Mouse (Mus musculus): ENCODE measurements around the gene Ppm1l. TPM values are rescaled to one million over a fixed set of nuclear protein-coding genes. Genes with fewer than 3 reads are reported as not detected.
"Not testable (repeated sequence)": the region's sequence is repeated elsewhere in the genome, so short reads cannot be mapped to it uniquely, and the experiment has no call there.

Gene Ppm1l
- polyA plus RNA-seq, 1 experiment from 2014 or later: 23.3 TPM

DNA sequence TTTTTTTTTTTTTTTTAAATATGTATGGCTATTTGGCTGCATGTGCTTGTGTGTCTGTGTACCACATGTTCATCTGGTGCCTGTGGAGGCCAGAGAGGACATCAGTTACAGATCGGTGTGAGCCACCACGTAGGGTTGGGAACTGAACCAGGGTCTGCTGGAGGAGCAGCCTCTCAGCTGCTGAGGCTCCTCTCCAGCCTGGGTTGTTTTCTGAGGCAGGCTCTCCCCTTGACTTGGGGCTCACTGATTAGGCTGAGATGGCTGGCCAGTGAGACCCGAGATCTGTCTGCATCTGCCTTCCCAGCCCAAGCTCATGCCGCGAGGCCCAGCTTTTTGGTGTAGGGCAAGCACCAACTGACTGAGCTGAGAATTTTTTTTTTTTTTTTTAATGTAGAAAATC is 57.9 kb downstream of the Ppm1l start:
- Histone ChIP-seq H3K9ac (replicated peaks; ENCODE audit: low read depth, low read length) (no peak overlapping the region), H3K4me3 (ENCODE audit: low read depth, low read length) (no peak overlapping the region), H3K27ac (ENCODE audit: low read depth, low read length) (no peak overlapping the region), H3K27me3 (ENCODE audit: control insufficient read depth, insufficient read depth, low read length) (no peaks in the 10 kb centered on the region), H3K4me2 (ENCODE audit: low read depth, low read length) (no peak overlapping the region), H3K4me1 (ENCODE audit: control insufficient read depth, insufficient read depth, low read length) (no peaks in the 10 kb centered on the region; the same call in 1 of the 2 replicates), H3K36me3 (ENCODE audit: control insufficient read depth, insufficient read depth, low read length) (no peaks in the 10 kb centered on the region), H3K9me3 (ENCODE audit: control insufficient read depth, low read length) (no peaks in the 10 kb centered on the region)
- ATAC-seq (ENCODE audit: low read depth): no peak
- WGBS: 89% methylated on average over 5 of the region's 5 CpGs

DNA sequence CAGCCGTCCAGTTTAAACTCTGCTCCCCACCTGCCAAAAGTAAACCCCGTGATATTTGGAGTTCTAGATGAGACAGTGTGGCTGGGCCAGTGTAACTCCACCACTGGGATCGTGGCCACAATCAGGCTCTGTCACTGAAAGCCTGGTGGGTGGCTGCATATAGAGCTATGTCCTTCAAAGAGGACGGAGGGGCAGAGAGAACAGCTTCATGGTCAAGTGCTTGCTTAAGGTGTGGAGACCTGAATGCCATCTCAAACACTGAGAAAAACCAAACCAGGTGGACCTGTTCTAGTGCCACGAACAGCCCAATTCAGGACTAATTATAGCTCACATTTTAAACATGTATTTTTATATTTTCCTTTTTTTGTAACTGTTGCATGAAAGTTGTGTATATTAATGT is 58.3 kb downstream of the Ppm1l start:
- 90% methylated on average over 5 of the region's 5 CpGs for WGBS
- Histone ChIP-seq H3K9ac (replicated peaks; ENCODE audit: low read depth, low read length) (no peak overlapping the region), H3K4me1 (ENCODE audit: control insufficient read depth, insufficient read depth, low read length) (no peaks in the 10 kb centered on the region; the same call in 1 of the 2 replicates), H3K9me3 (ENCODE audit: control insufficient read depth, low read length) (no peaks in the 10 kb centered on the region), H3K4me3 (ENCODE audit: low read depth, low read length) (no peak overlapping the region), H3K36me3 (ENCODE audit: control insufficient read depth, insufficient read depth, low read length) (no peaks in the 10 kb centered on the region), H3K27me3 (ENCODE audit: control insufficient read depth, insufficient read depth, low read length) (no peaks in the 10 kb centered on the region), H3K4me2 (ENCODE audit: low read depth, low read length) (no peak overlapping the region), H3K27ac (ENCODE audit: low read depth, low read length) (no peak overlapping the region)
- ATAC-seq (ENCODE audit: low read depth): no peak

DNA sequence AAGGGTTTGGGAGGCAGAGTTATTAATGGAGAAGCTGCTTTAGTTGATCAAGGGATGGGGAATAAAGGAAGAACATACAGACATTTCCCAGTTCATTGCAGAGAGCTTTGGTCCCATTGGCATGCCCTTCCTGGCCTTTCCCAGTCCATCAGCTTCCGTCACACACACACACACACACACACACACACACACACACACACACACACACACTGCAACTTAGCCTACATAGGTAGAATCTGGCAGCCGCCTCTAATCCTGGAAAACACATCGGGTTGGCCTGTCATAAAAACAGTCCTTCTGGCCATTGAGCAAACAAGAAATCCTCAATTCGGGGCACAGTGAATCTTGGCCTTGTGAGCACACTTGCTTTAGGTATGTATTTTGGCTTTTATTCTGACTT is 64.6 kb downstream of the Ppm1l start:
- Histone ChIP-seq H3K9ac (replicated peaks; ENCODE audit: low read depth, low read length) (no peak overlapping the region), H3K4me3 (ENCODE audit: low read depth, low read length) (no peak overlapping the region), H3K4me1 (ENCODE audit: control insufficient read depth, insufficient read depth, low read length) (no peaks in the 10 kb centered on the region), H3K4me2 (ENCODE audit: low read depth, low read length) (no peak overlapping the region), H3K36me3 (ENCODE audit: control insufficient read depth, insufficient read depth, low read length) (no peaks in the 10 kb centered on the region), H3K27ac (ENCODE audit: low read depth, low read length) (no peak overlapping the region), H3K9me3 (ENCODE audit: control insufficient read depth, low read length) (no peaks in the 10 kb centered on the region), H3K27me3 (ENCODE audit: control insufficient read depth, insufficient read depth, low read length) (no peaks in the 10 kb centered on the region)
- WGBS: 91% methylated on average over 4 of the region's 4 CpGs
- no peak for ATAC-seq (ENCODE audit: low read depth)

DNA sequence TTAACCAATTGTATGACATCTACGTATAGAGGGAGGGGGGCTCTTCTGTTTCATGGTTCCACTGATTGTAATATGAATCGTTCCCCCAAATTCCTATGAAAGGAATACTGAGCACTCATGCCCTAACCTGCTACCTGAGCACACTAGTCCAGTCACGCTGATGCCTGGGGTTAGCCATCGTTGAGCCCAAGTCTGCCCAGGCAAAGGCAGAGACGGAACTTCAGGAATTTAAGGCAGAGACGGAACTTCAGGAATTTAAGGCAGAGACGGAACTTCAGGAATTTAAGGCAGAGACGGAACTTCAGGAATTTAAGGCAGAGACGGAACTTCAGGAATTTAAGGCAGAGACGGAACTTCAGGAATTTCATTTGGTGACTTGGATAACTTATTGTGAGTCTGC is 75.2 kb downstream of the Ppm1l start:
- H3K27me3 ChIP-seq (ENCODE audit: control insufficient read depth, insufficient read depth, low read length); H3K36me3 ChIP-seq (ENCODE audit: control insufficient read depth, insufficient read depth, low read length); H3K4me1 ChIP-seq (ENCODE audit: control insufficient read depth, insufficient read depth, low read length); ATAC-seq (ENCODE audit: low read depth); H3K4me3 ChIP-seq (ENCODE audit: low read depth, low read length); H3K27ac ChIP-seq (ENCODE audit: low read depth, low read length); H3K9ac ChIP-seq (replicated peaks; ENCODE audit: low read depth, low read length); H3K4me2 ChIP-seq (ENCODE audit: low read depth, low read length); H3K9me3 ChIP-seq (ENCODE audit: control insufficient read depth, low read length): not testable (repeated sequence)
- 90% methylated on average over 10 of the region's 10 CpGs for WGBS

DNA sequence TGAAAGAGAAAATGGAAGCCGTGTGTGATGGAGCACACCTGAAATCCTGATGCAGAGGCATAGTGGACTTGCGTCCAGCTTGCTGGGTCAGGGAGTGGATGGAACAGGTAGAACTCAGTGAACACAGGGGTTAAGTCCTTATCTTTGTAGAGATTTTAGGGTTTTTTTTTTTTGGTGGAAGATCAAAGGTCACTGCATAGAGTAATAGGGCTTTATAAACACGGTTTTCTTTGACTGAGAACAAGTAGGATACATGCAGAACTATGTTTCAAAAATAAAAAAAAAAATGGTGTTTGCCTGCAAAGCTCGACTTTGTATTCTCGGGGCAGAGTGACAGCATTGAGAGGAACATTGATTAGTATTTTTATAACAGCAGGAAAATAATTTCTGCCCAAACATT is 75.6 kb downstream of the Ppm1l start:
- Histone ChIP-seq H3K36me3 (ENCODE audit: control insufficient read depth, insufficient read depth, low read length) (no peaks in the 10 kb centered on the region), H3K27ac (ENCODE audit: low read depth, low read length) (no peak overlapping the region), H3K4me1 (ENCODE audit: control insufficient read depth, insufficient read depth, low read length) (no peaks in the 10 kb centered on the region), H3K27me3 (ENCODE audit: control insufficient read depth, insufficient read depth, low read length) (no peaks in the 10 kb centered on the region), H3K9ac (replicated peaks; ENCODE audit: low read depth, low read length) (no peak overlapping the region), H3K9me3 (ENCODE audit: control insufficient read depth, low read length) (no peaks in the 10 kb centered on the region; the same call in 1 of the 2 replicates), H3K4me2 (ENCODE audit: low read depth, low read length) (no peak overlapping the region), H3K4me3 (ENCODE audit: low read depth, low read length) (no peak overlapping the region)
- WGBS: 87% methylated on average over 5 of the region's 5 CpGs
- ATAC-seq (ENCODE audit: low read depth): no peak

DNA sequence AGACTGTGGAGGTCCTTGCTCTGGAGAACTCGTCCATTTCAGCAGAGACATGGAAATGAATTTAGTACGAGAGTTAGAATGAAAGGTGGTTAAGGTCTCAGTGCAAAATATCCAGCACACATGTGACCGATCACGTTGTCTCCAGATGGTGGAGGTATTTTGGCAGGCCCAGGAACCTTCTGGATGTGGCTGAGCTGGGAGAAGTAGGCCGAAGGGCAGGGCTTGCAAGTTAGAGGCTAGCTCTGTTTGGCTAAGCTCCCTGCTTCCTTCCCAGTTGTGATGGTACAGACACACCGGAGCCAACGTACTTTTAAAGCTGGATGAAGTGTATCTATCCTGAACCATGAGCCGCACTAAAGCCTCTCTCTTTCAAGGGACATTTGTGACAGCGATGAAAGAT is 76.4 kb downstream of the Ppm1l start:
- Histone ChIP-seq H3K27ac (ENCODE audit: low read depth, low read length) (no peak overlapping the region), H3K27me3 (ENCODE audit: control insufficient read depth, insufficient read depth, low read length) (no peaks in the 10 kb centered on the region), H3K36me3 (ENCODE audit: control insufficient read depth, insufficient read depth, low read length) (no peaks in the 10 kb centered on the region), H3K9me3 (ENCODE audit: control insufficient read depth, low read length) (no peaks in the 10 kb centered on the region; the same call in 1 of the 2 replicates), H3K9ac (replicated peaks; ENCODE audit: low read depth, low read length) (no peak overlapping the region), H3K4me1 (ENCODE audit: control insufficient read depth, insufficient read depth, low read length) (no peaks in the 10 kb centered on the region), H3K4me2 (ENCODE audit: low read depth, low read length) (no peak overlapping the region), H3K4me3 (ENCODE audit: low read depth, low read length) (no peak overlapping the region)
- no peak for ATAC-seq (ENCODE audit: low read depth)
- 91% methylated on average over 9 of the region's 9 CpGs for WGBS

DNA sequence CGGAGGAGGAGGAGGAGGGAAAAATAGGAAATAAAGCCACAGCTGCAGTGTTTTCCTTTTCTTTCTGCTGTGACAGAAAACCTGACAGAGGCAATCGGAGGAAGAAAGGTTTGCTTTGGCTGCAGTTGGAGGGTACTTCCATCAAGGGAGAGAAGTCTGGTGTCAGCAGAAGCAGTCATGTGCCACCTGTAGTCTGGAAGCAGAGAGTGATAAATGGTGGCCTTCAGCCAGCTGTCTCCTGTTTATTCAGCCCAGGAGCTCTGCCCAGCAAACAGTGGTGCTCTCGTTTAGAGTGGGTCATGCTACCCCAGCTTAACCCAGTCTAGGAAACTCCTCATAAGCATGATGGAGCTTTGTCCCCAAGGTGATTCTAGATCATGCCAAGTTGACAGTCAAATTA is 77.3 kb downstream of the Ppm1l start:
- Histone ChIP-seq H3K27me3 (ENCODE audit: control insufficient read depth, insufficient read depth, low read length) (no peaks in the 10 kb centered on the region), H3K36me3 (ENCODE audit: control insufficient read depth, insufficient read depth, low read length) (no peaks in the 10 kb centered on the region), H3K9me3 (ENCODE audit: control insufficient read depth, low read length) (no peaks in the 10 kb centered on the region; the same call in 1 of the 2 replicates), H3K4me2 (ENCODE audit: low read depth, low read length) (no peak overlapping the region), H3K4me3 (ENCODE audit: low read depth, low read length) (no peak overlapping the region), H3K27ac (ENCODE audit: low read depth, low read length) (no peak overlapping the region), H3K4me1 (ENCODE audit: control insufficient read depth, insufficient read depth, low read length) (no peaks in the 10 kb centered on the region), H3K9ac (replicated peaks; ENCODE audit: low read depth, low read length) (no peak overlapping the region)
- WGBS: 71% methylated on average over 3 of the region's 3 CpGs
- no peak for ATAC-seq (ENCODE audit: low read depth)

DNA sequence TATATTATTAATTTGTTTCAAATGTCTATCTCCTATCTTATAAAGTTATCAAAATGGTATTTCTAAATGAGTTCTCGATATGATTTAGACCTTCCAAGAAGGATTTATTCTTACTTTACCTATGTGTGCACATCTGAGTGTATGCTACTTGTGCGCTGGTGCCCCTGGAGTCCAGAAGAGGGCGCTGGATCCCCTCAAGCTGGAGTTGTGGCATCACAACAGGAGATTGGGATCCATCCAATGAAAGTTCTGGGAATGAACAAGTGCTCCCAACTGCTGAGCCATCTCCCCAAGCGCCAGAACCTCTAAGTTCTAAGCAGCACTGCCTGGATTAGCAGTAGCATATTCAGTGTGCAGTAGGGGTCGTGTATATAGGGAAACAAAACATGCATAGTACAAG is 78.4 kb downstream of the Ppm1l start:
- no peaks in the 10 kb centered on the region for H3K27me3 ChIP-seq (ENCODE audit: control insufficient read depth, insufficient read depth, low read length)
- ATAC-seq (ENCODE audit: low read depth): no peak
- no peak overlapping the region for H3K4me2 ChIP-seq (ENCODE audit: low read depth, low read length)
- H3K4me1 ChIP-seq (ENCODE audit: control insufficient read depth, insufficient read depth, low read length): no peaks in the 10 kb centered on the region
- no peak overlapping the region for H3K27ac ChIP-seq (ENCODE audit: low read depth, low read length)
- no peak overlapping the region for H3K9ac ChIP-seq (replicated peaks; ENCODE audit: low read depth, low read length)
- no peak overlapping the region for H3K4me3 ChIP-seq (ENCODE audit: low read depth, low read length)
- H3K9me3 ChIP-seq (ENCODE audit: control insufficient read depth, low read length): no peaks in the 10 kb centered on the region; the same call in 1 of the 2 replicates
- 83% methylated on average over 5 of the region's 5 CpGs for WGBS
- H3K36me3 ChIP-seq (ENCODE audit: control insufficient read depth, insufficient read depth, low read length): no peaks in the 10 kb centered on the region

DNA sequence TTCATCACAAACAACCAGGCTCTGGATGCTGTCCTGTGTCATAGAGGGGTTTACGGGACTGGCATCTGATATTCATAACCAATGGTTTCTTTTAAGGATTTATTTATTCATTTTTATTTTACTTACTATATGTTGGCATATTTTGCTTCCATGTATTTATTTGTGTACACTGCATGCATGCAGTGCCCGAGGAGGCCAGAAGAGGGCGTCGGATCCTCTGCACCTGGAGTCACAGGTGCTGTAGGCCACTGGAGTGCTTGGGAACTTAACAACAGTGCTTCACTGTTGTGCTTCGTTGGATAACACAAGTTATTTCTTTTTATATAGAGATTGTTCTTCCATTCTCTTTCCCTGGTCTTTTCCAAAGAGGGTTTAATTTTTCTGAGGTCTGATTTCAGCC is 81.1 kb downstream of the Ppm1l start:
- Histone ChIP-seq H3K27ac (ENCODE audit: low read depth, low read length) (no peak overlapping the region), H3K4me1 (ENCODE audit: control insufficient read depth, insufficient read depth, low read length) (no peaks in the 10 kb centered on the region), H3K9me3 (ENCODE audit: control insufficient read depth, low read length) (no peaks in the 10 kb centered on the region; the same call in 1 of the 2 replicates), H3K27me3 (ENCODE audit: control insufficient read depth, insufficient read depth, low read length) (no peaks in the 10 kb centered on the region), H3K36me3 (ENCODE audit: control insufficient read depth, insufficient read depth, low read length) (no peaks in the 10 kb centered on the region), H3K9ac (replicated peaks; ENCODE audit: low read depth, low read length) (no peak overlapping the region), H3K4me2 (ENCODE audit: low read depth, low read length) (no peak overlapping the region), H3K4me3 (ENCODE audit: low read depth, low read length) (no peak overlapping the region)
- no peak for ATAC-seq (ENCODE audit: low read depth)
- 72% methylated on average over 5 of the region's 5 CpGs for WGBS

DNA sequence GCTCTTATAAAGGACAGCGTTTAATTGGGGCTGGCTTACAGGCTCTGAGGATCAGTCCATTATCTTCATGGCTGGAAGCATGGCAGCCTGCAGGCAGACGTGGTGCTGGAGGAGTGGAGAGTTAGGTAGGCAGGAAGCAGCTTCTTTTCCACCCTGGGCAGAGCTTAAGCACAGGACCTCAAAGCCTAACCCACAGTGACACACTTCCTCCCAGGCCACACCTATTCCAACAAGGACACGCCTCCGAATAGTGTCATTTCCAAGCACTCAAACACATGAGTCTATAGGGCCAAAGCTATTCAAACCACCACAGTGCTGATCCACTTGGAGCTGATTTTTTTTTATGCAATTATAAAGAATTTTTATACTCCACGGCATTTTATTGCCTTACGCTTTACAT is 82.7 kb downstream of the Ppm1l start:
- no peak overlapping the region for H3K4me3 ChIP-seq (ENCODE audit: low read depth, low read length)
- no peaks in the 10 kb centered on the region; the same call in 1 of the 2 replicates for H3K9me3 ChIP-seq (ENCODE audit: control insufficient read depth, low read length)
- H3K4me1 ChIP-seq (ENCODE audit: control insufficient read depth, insufficient read depth, low read length): no peaks in the 10 kb centered on the region
- no peak overlapping the region for H3K4me2 ChIP-seq (ENCODE audit: low read depth, low read length)
- no peaks in the 10 kb centered on the region for H3K27me3 ChIP-seq (ENCODE audit: control insufficient read depth, insufficient read depth, low read length)
- no peak overlapping the region for H3K27ac ChIP-seq (ENCODE audit: low read depth, low read length)
- H3K36me3 ChIP-seq (ENCODE audit: control insufficient read depth, insufficient read depth, low read length): no peaks in the 10 kb centered on the region
- WGBS: 83% methylated on average over 6 of the region's 6 CpGs
- no peak overlapping the region for H3K9ac ChIP-seq (replicated peaks; ENCODE audit: low read depth, low read length)
- ATAC-seq (ENCODE audit: low read depth): no peak
